Mouse (Mus musculus): ENCODE results near the gene Gm10944. TPM values are rescaled to one million over a fixed set of nuclear protein-coding genes. Genes with fewer than 3 reads are reported as not detected.
A peak's percentile ranks its signal among the peaks of the same experiment; 100 is the strongest.

Gm10944 gene
- not detected in 2 replicates for polyA plus RNA-seq (2015; fragmentation: Nextera tagmentation; extraction: Ambion mirVana)

- Histone ChIP-seq H3K27ac (ENCODE audit: low read length) (no peak within 1 kb of the TSS), H3K4me2 (replicated peaks; ENCODE audit: low read depth, low read length) (no peak within 1 kb of the TSS), H3K27me3 (replicated peaks; ENCODE audit: insufficient read depth, low read length) (no peaks in the 10 kb centered on the region), H3K9me3 (ENCODE audit: low read length) (no peaks in the 10 kb centered on the region), H3K4me3 (ENCODE audit: low read depth, low read length) (no peak within 1 kb of the TSS), H3K36me3 (ENCODE audit: insufficient read depth, low read length) (no peaks in the 10 kb centered on the region), H3K4me1 (ENCODE audit: insufficient read depth, low read depth, low read length) (no peaks in the 10 kb centered on the region), H3K9ac (replicated peaks; ENCODE audit: low read depth) (no peak within 1 kb of the TSS)
- no peak for DNase-seq (ENCODE audit: low spot score)
- no peak for ATAC-seq
- TF ChIP-seq EP300 (IDR thresholded peaks at IDR 0.05) (no peak), CTCF (IDR thresholded peaks at IDR 0.05) (no peak)
- WGBS, result 90% methylated on average over 1 of the region's 1 CpGs
Observed at GRCm38 (mm10) chr10:10681048-10681447, at the start of gene Gm10944. Gene Gm10944 (plus strand): TSS chr10:10681348.

- H3K9me3 ChIP-seq (ENCODE audit: low read length), result no peaks in the 10 kb centered on the region
- no peak overlapping the region for H3K4me3 ChIP-seq (ENCODE audit: low read depth, low read length)
- no peak for DNase-seq (ENCODE audit: low spot score)
- H3K4me1 ChIP-seq (ENCODE audit: insufficient read depth, low read depth, low read length), result no peaks in the 10 kb centered on the region
- no peak overlapping the region for H3K4me2 ChIP-seq (replicated peaks; ENCODE audit: low read depth, low read length)
- no peak overlapping the region for H3K9ac ChIP-seq (replicated peaks; ENCODE audit: low read depth)
- no peaks in the 10 kb centered on the region for H3K36me3 ChIP-seq (ENCODE audit: insufficient read depth, low read length)
- H3K27me3 ChIP-seq (replicated peaks; ENCODE audit: insufficient read depth, low read length), result no peaks in the 10 kb centered on the region
- no peak for ATAC-seq
- H3K27ac ChIP-seq (ENCODE audit: low read length), result no peak overlapping the region
- TF ChIP-seq CTCF (IDR thresholded peaks at IDR 0.05) (no peak), EP300 (IDR thresholded peaks at IDR 0.05) (no peak)
Observed at GRCm38 (mm10) chr10:10655991-10656390, 25.2 kb upstream of the Gm10944 start.

- ATAC-seq (no peak), DNase-seq (ENCODE audit: low spot score) (no peak)
- Histone ChIP-seq H3K36me3 (ENCODE audit: insufficient read depth, low read length) (no peaks in the 10 kb centered on the region), H3K9ac (replicated peaks; ENCODE audit: low read depth) (no peak overlapping the region), H3K4me1 (ENCODE audit: insufficient read depth, low read depth, low read length) (no peaks in the 10 kb centered on the region), H3K27ac (ENCODE audit: low read length) (no peak overlapping the region), H3K4me3 (ENCODE audit: low read depth, low read length) (no peak overlapping the region), H3K4me2 (replicated peaks; ENCODE audit: low read depth, low read length) (no peak overlapping the region), H3K27me3 (replicated peaks; ENCODE audit: insufficient read depth, low read length) (no peaks in the 10 kb centered on the region), H3K9me3 (ENCODE audit: low read length) (no peaks in the 10 kb centered on the region)
- TF ChIP-seq EP300 (IDR thresholded peaks at IDR 0.05) (no peak), CTCF (IDR thresholded peaks at IDR 0.05) (no peak)
- 76% methylated on average over 4 of the region's 4 CpGs for WGBS
Observed at GRCm38 (mm10) chr10:10656621-10657020, 24.5 kb upstream of the Gm10944 start.

- H3K27me3 ChIP-seq (replicated peaks; ENCODE audit: insufficient read depth, low read length), result no peaks in the 10 kb centered on the region
- H3K4me1 ChIP-seq (ENCODE audit: insufficient read depth, low read depth, low read length), result no peaks in the 10 kb centered on the region
- no peak overlapping the region for H3K4me2 ChIP-seq (replicated peaks; ENCODE audit: low read depth, low read length)
- no peaks in the 10 kb centered on the region for H3K36me3 ChIP-seq (ENCODE audit: insufficient read depth, low read length)
- no peak overlapping the region for H3K4me3 ChIP-seq (ENCODE audit: low read depth, low read length)
- H3K27ac ChIP-seq (ENCODE audit: low read length), result no peak overlapping the region
- no peaks in the 10 kb centered on the region for H3K9me3 ChIP-seq (ENCODE audit: low read length)
- 77% methylated on average over 3 of the region's 3 CpGs for WGBS
- ATAC-seq (no peak), DNase-seq (ENCODE audit: low spot score) (no peak)
- TF ChIP-seq EP300 (IDR thresholded peaks at IDR 0.05), result no peak
- no peak for TF ChIP-seq CTCF (IDR thresholded peaks at IDR 0.05)
- no peak overlapping the region for H3K9ac ChIP-seq (replicated peaks; ENCODE audit: low read depth)
Observed at GRCm38 (mm10) chr10:10659161-10659560, 22.0 kb upstream of the Gm10944 start.

- Histone ChIP-seq H3K36me3 (ENCODE audit: insufficient read depth, low read length) (no peaks in the 10 kb centered on the region), H3K9ac (replicated peaks; ENCODE audit: low read depth) (no peak overlapping the region), H3K27ac (ENCODE audit: low read length) (no peak overlapping the region), H3K27me3 (replicated peaks; ENCODE audit: insufficient read depth, low read length) (no peaks in the 10 kb centered on the region), H3K4me1 (ENCODE audit: insufficient read depth, low read depth, low read length) (no peaks in the 10 kb centered on the region), H3K9me3 (ENCODE audit: low read length) (no peaks in the 10 kb centered on the region), H3K4me2 (replicated peaks; ENCODE audit: low read depth, low read length) (no peak overlapping the region), H3K4me3 (ENCODE audit: low read depth, low read length) (no peak overlapping the region)
- WGBS, result 67% methylated on average over 3 of the region's 3 CpGs
- ATAC-seq (no peak), DNase-seq (ENCODE audit: low spot score) (no peak)
- TF ChIP-seq CTCF (IDR thresholded peaks at IDR 0.05), result no peak
- TF ChIP-seq EP300 (IDR thresholded peaks at IDR 0.05), result no peak
Observed at GRCm38 (mm10) chr10:10659976-10660375, 21.2 kb upstream of the Gm10944 start.

- 3% methylated on average over 29 of the region's 35 CpGs for WGBS
- TF ChIP-seq CTCF (IDR thresholded peaks at IDR 0.05), result no peak
- Histone ChIP-seq H3K4me3 (ENCODE audit: low read depth, low read length) (no peak overlapping the region; the same call in 1 of the 2 replicates), H3K27ac (ENCODE audit: low read length) (no peak overlapping the region), H3K27me3 (replicated peaks; ENCODE audit: insufficient read depth, low read length) (no peaks in the 10 kb centered on the region), H3K36me3 (ENCODE audit: insufficient read depth, low read length) (no peaks in the 10 kb centered on the region), H3K4me1 (ENCODE audit: insufficient read depth, low read depth, low read length) (no peaks in the 10 kb centered on the region), H3K4me2 (replicated peaks; ENCODE audit: low read depth, low read length) (peak overlapping the region; percentile 45), H3K9me3 (ENCODE audit: low read length) (no peaks in the 10 kb centered on the region), H3K9ac (replicated peaks; ENCODE audit: low read depth) (no peak overlapping the region)
- DNase-seq (ENCODE audit: low spot score) (no peak), ATAC-seq (no peak)
Observed at GRCm38 (mm10) chr10:10688907-10689667, 7.9 kb downstream of the Gm10944 start.
